Mouse (Mus musculus) liver, embryonic 12.5 days (tissue): Measurements from ENCODE around the gene Eng. TPM values are rescaled to one million over a fixed set of nuclear protein-coding genes. Genes with fewer than 3 reads are reported as not detected.
A peak's percentile ranks its signal among the peaks of the same experiment; 100 is the strongest.

Experiments
- ATAC-seq: fragments of 200-750 bp; cut with Nextera tagmentation; 2 replicates; pipeline ENCODE4 v1.8.0; 2017; ENCODE audit warnings: moderate number of reproducible peaks, mild to moderate bottlenecking, moderate library complexity
- H3K27ac ChIP-seq: fragments of 300-500 bp; sonication (generic); 2 replicates; pipeline ENCODE4 v1.5.1; 2016; ENCODE audit warnings: mild to moderate bottlenecking
- H3K27me3 ChIP-seq: fragments of 300-500 bp; sonication (generic); replicated peaks from 2 replicates; pipeline ENCODE4 v1.6.1; 2016; ENCODE audit warnings: mild to moderate bottlenecking, moderate library complexity
- H3K36me3 ChIP-seq: fragments of 300-500 bp; sonication (generic); 2 replicates; pipeline ENCODE4 v1.6.1; 2016; ENCODE audit warnings: mild to moderate bottlenecking, moderate library complexity
- H3K4me1 ChIP-seq: fragments of 300-500 bp; sonication (generic); 2 replicates; pipeline ENCODE4 v1.6.1; 2016
- H3K4me2 ChIP-seq: fragments of 300-500 bp; sonication (generic); 2 replicates; pipeline ENCODE4 v1.6.1; 2016; ENCODE audit warnings: mild to moderate bottlenecking, moderate library complexity
- H3K4me3 ChIP-seq: fragments of 300-500 bp; sonication (generic); 2 replicates; pipeline ENCODE4 v1.5.1; 2016; ENCODE audit warnings: mild to moderate bottlenecking, moderate library complexity
- H3K9ac ChIP-seq: fragments of 300-500 bp; sonication (generic); 2 replicates; pipeline ENCODE4 v1.6.1; 2016; ENCODE audit warnings: mild to moderate bottlenecking, moderate library complexity
- H3K9me3 ChIP-seq: fragments of 300-500 bp; sonication (generic); replicated peaks from 2 replicates; pipeline ENCODE4 v1.6.1; 2016; ENCODE audit warnings: mild to moderate bottlenecking, moderate library complexity
- WGBS: fragments of 180-500 bp; shearing (Covaris S2); methylation state at CpG from one replicate; pipeline ENCODE4 v1.1.7; 2016; ENCODE audit not compliant: insufficient replicate concordance; 5-methylcytosine and 5-hydroxymethylcytosine counted together
- polyA plus RNA-seq: library from polyadenylated mRNA; unstranded; fragments of >200 nt; fragmentation: Nextera tagmentation; extraction: Ambion mirVana; gene quantifications from 2 replicates; pipeline ENCODE4 v1.2.1, GENCODE M21; 2016

Gene Eng
- polyA plus RNA-seq, result 32.4 and 35.4 TPM in 2 replicates

- no peaks in the 10 kb centered on the region for H3K9me3 ChIP-seq
- H3K27ac ChIP-seq, result peak within 1 kb of the TSS; percentile 53
- peak within 1 kb of the TSS; percentile 51 for H3K4me3 ChIP-seq
- H3K27me3 ChIP-seq, result no peaks in the 10 kb centered on the region
- WGBS, result 26% methylated on average over 31 of the region's 31 CpGs
- peak within 1 kb of the TSS; percentile 61 for H3K4me2 ChIP-seq
- H3K36me3 ChIP-seq, result peaks cover 3% of the 10 kb centered on the region; the same call in 1 of the 2 replicates
- peaks cover 49% of the 10 kb centered on the region for H3K4me1 ChIP-seq
- peak within 1 kb of the TSS; percentile 60 for H3K9ac ChIP-seq
- 0 out of 2 replicates have a peak, but pooled peaks have one; percentile 20 for ATAC-seq
These were observed at the start of gene Eng for GRCm38 (mm10) chr2:32646379-32647056. Gene Eng (plus strand): TSS chr2:32646595.

GRCm38 (mm10) chr2:32596725-32597124, 49.7 kb upstream of the Eng start:
- WGBS, result 89% methylated on average over 13 of the region's 13 CpGs
- Histone ChIP-seq H3K9me3 (no peaks in the 10 kb centered on the region), H3K4me3 (no peak overlapping the region), H3K4me2 (no peak overlapping the region), H3K36me3 (peaks cover 46% of the 10 kb centered on the region), H3K27ac (no peak overlapping the region), H3K9ac (no peak overlapping the region), H3K4me1 (peaks cover 13% of the 10 kb centered on the region), H3K27me3 (no peaks in the 10 kb centered on the region)
- no peak for ATAC-seq

DNA sequence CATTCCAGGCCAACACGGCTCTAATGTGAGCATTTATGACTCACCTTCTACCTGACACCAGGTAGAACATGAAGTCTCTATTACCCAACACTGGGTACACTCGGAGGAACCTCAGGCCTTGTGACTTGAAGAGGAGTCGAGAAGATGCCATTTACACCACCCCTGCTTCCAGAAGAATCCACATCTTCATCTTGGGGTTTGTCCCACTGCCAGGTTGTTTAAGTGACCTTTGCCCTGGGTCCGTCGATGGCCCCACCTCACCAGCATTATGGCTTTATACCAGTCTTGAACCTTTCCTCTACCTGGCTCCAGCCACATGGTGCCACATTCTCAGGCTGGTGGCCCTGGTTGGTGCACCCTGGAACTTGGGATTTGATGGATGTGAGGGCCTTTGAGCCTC, 49.1 kb upstream of the Eng start:
- Histone ChIP-seq H3K36me3 (peaks cover 46% of the 10 kb centered on the region), H3K9me3 (no peaks in the 10 kb centered on the region), H3K27ac (no peak overlapping the region), H3K4me3 (no peak overlapping the region), H3K4me1 (peaks cover 18% of the 10 kb centered on the region), H3K27me3 (no peaks in the 10 kb centered on the region), H3K9ac (no peak overlapping the region), H3K4me2 (no peak overlapping the region)
- ATAC-seq, result no peak
- WGBS, result 77% methylated on average over 5 of the region's 5 CpGs

GRCm38 (mm10) chr2:32597699-32598098, 48.7 kb upstream of the Eng start:
- WGBS, result 83% methylated on average over 5 of the region's 5 CpGs

DNA sequence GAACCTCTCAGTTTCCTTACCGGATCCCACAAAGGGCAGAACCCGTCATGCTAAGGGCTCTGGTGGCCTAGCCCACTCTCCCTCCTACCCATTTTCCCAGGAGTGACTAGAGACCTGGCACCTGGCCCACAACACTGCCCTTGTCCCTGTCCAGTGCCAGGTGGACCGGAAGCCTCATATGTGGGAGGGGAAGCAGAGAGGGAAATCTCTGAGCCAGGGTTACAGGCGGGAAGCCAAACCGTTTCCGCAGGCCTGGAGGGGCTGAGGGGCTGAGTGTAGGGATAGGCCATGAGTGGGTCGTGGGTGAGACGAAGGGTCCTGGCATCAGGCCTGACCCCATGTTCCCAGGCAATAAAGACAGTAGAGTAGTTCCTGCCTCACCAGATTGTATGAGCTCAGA, 47.9 kb upstream of the Eng start:
- Histone ChIP-seq H3K27ac (no peak overlapping the region), H3K4me1 (peaks cover 22% of the 10 kb centered on the region), H3K9me3 (no peaks in the 10 kb centered on the region), H3K4me3 (no peak overlapping the region), H3K36me3 (peaks cover 39% of the 10 kb centered on the region), H3K4me2 (no peak overlapping the region), H3K9ac (0 out of 2 replicates have a peak overlapping the region, but pooled peaks have one; percentile 17), H3K27me3 (no peaks in the 10 kb centered on the region)
- no peak for ATAC-seq
- 76% methylated on average over 8 of the region's 8 CpGs for WGBS

More at GRCm38 (mm10) chr2:32597699-32598098, 48.7 kb upstream of the Eng start:
- Histone ChIP-seq H3K4me3 (no peak overlapping the region), H3K9ac (no peak overlapping the region), H3K27ac (no peak overlapping the region), H3K36me3 (peaks cover 44% of the 10 kb centered on the region), H3K9me3 (no peaks in the 10 kb centered on the region), H3K4me2 (no peak overlapping the region), H3K27me3 (no peaks in the 10 kb centered on the region), H3K4me1 (peaks cover 22% of the 10 kb centered on the region)
- no peak for ATAC-seq

DNA sequence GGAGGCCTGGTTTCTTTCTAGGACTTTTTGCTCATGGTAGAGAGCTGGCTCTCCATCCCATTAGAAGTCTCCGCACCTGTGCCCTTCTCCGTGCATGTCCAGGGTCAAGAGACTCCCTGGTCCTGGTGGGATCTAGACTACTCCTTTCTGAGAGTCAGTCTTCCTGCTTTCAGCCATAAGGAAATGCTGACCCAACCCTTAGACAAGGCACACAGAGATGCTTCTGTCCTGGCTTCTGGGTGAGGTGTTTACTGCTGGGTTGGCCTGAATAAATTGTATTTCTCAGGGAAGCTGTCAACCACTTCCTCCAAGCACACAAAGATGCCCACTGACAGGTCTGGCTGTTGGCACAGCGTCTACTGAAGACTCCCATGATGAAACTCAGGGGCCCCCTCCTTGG, 47.0 kb upstream of the Eng start, which contains the start of gene St6galnac6:
TSS of gene St6galnac6 (plus strand) at position 301 of the 400 bp plus-strand sequence.
- WGBS, result 78% methylated on average over 3 of the region's 3 CpGs
- ATAC-seq, result no peak

GRCm38 (mm10) chr2:32601417-32602065, 44.9 kb upstream of the Eng start:
- Histone ChIP-seq H3K36me3 (peaks cover 20% of the 10 kb centered on the region), H3K4me3 (no peak overlapping the region), H3K9me3 (no peaks in the 10 kb centered on the region), H3K27me3 (no peaks in the 10 kb centered on the region), H3K9ac (peak overlapping the region; percentile 46; the same call in 1 of the 2 replicates), H3K4me1 (peaks cover 43% of the 10 kb centered on the region), H3K27ac (no peak overlapping the region; the same call in none of the 2 replicates), H3K4me2 (peak overlapping the region; percentile 66)
- 35% methylated on average over 8 of the region's 8 CpGs for WGBS
- ATAC-seq, result peak; percentile 75

More for the DNA sequence above, 47.0 kb upstream of the Eng start, which contains the start of gene St6galnac6:
- Histone ChIP-seq H3K36me3 (peaks cover 32% of the 10 kb centered on the region), H3K4me2 (no peak within 1 kb of the TSS), H3K4me3 (no peak within 1 kb of the TSS), H3K9ac (0 out of 2 replicates have a peak within 1 kb of the TSS, but pooled peaks have one; percentile 17), H3K27me3 (no peaks in the 10 kb centered on the region), H3K9me3 (no peaks in the 10 kb centered on the region), H3K27ac (no peak within 1 kb of the TSS), H3K4me1 (peaks cover 26% of the 10 kb centered on the region)

GRCm38 (mm10) chr2:32602600-32603054, 43.8 kb upstream of the Eng start:
- peak; percentile 57 for ATAC-seq
- Histone ChIP-seq H3K36me3 (peaks cover 9% of the 10 kb centered on the region), H3K4me2 (peak overlapping the region; percentile 66), H3K9ac (peak overlapping the region; percentile 52), H3K27me3 (no peaks in the 10 kb centered on the region), H3K4me1 (peaks cover 53% of the 10 kb centered on the region), H3K9me3 (no peaks in the 10 kb centered on the region), H3K4me3 (peak overlapping the region; percentile 46), H3K27ac (peak overlapping the region; percentile 5; the same call in 1 of the 2 replicates)
- 1% methylated on average over 11 of the region's 11 CpGs for WGBS

GRCm38 (mm10) chr2:32604631-32605030, 41.8 kb upstream of the Eng start:
- Histone ChIP-seq H3K27ac (no peak overlapping the region), H3K4me1 (peaks cover 74% of the 10 kb centered on the region), H3K36me3 (peaks cover 4% of the 10 kb centered on the region; the same call in 1 of the 2 replicates), H3K27me3 (no peaks in the 10 kb centered on the region), H3K4me3 (peak overlapping the region; percentile 25; the same call in 1 of the 2 replicates), H3K9ac (no peak overlapping the region; the same call in 1 of the 2 replicates), H3K4me2 (peak overlapping the region; percentile 50), H3K9me3 (no peaks in the 10 kb centered on the region)
- no peak for ATAC-seq
- 25% methylated on average over 10 of the region's 10 CpGs for WGBS

- no peaks in the 10 kb centered on the region for H3K27me3 ChIP-seq
- peak overlapping the region; percentile 83 for H3K27ac ChIP-seq
- H3K36me3 ChIP-seq, result no peaks in the 10 kb centered on the region
- H3K4me2 ChIP-seq, result peak overlapping the region; percentile 98
- H3K4me3 ChIP-seq, result peak overlapping the region; percentile 73
- peak; percentile 76 for ATAC-seq
- 10% methylated on average over 52 of the region's 55 CpGs for WGBS
- H3K4me1 ChIP-seq, result peaks cover 82% of the 10 kb centered on the region
- peak overlapping the region; percentile 77 for H3K9ac ChIP-seq
- H3K9me3 ChIP-seq, result no peaks in the 10 kb centered on the region
These were observed 39.9 kb upstream of the Eng start for GRCm38 (mm10) chr2:32606161-32607142.
